Mouse (Mus musculus) C2C12 (cell line): ENCODE measurements around the gene Ube2e2.

ENCODE experiments used
- CTCF ChIP-seq: IDR thresholded peaks from one replicate; pipeline ENCODE4 v1.5.1; 2011; ENCODE audit not compliant: control insufficient read depth, insufficient read depth, insufficient read length
- FOSL1 ChIP-seq: IDR thresholded peaks from one replicate; pipeline ENCODE4 v1.8.0; 2011; ENCODE audit warnings: mild to moderate bottlenecking, low read length; ENCODE audit not compliant: poor library complexity, insufficient read depth, severe bottlenecking
- MYOD1 ChIP-seq: IDR thresholded peaks from one replicate; pipeline ENCODE4 v1.6.1; 2011; ENCODE audit warnings: low read depth; ENCODE audit not compliant: control insufficient read depth, insufficient read length
- MYOG ChIP-seq: IDR thresholded peaks from one replicate; pipeline ENCODE4 v1.6.1; 2011; ENCODE audit not compliant: control insufficient read depth, insufficient read length; ENCODE audit errors: extremely low read depth
- USF1 ChIP-seq: IDR thresholded peaks from one replicate; pipeline ENCODE4 v1.6.1; 2011; ENCODE audit warnings: low read depth, mild to moderate bottlenecking, control low read depth, moderate library complexity

- no peak for TF ChIP-seq MYOD1
- no peak for TF ChIP-seq FOSL1
- no peak for TF ChIP-seq CTCF
- TF ChIP-seq MYOG = no peak
- TF ChIP-seq USF1 = no peak
Measured at GRCm38 (mm10) chr14:18776132-18776531, 117.9 kb downstream of the Ube2e2 start.
